Mouse (Mus musculus) 416B (cell line): ENCODE results near the gene Ptprh.
A peak's percentile ranks its signal among the peaks of the same experiment; 100 is the strongest.

Experiments used
- DNase-seq: peaks from one replicate; pipeline ENCODE4 v3.0.0; 2011; ENCODE audit warnings: low read depth

Gene Ptprh

GRCm38 (mm10) chr7:4523205-4524130, 80.4 kb downstream of the Ptprh start:
- no peak for DNase-seq

GRCm38 (mm10) chr7:4522292-4522691, 81.5 kb downstream of the Ptprh start:
- DNase-seq, result no peak

GRCm38 (mm10) chr7:4521231-4522003, 82.4 kb downstream of the Ptprh start:
- no peak for DNase-seq

GRCm38 (mm10) chr7:4518487-4518886, 85.4 kb downstream of the Ptprh start:
- peak; percentile 38 for DNase-seq

- peak; percentile 72 for DNase-seq
Measured at GRCm38 (mm10) chr7:4516332-4517050, 87.3 kb downstream of the Ptprh start, which contains the start of gene Tnnt1. Gene Tnnt1, minus strand, starts transcription at chr7:4516382.

GRCm38 (mm10) chr7:4515853-4516252, 88.0 kb downstream of the Ptprh start:
- no peak for DNase-seq

GRCm38 (mm10) chr7:4513829-4514712, 89.8 kb downstream of the Ptprh start:
- DNase-seq, result no peak

GRCm38 (mm10) chr7:4513236-4513635, 90.6 kb downstream of the Ptprh start:
- DNase-seq, result peak; percentile 81

- DNase-seq, result no peak
Measured at GRCm38 (mm10) chr7:4511489-4512224, 92.2 kb downstream of the Ptprh start.

GRCm38 (mm10) chr7:4509863-4510608, 93.8 kb downstream of the Ptprh start:
- peak; percentile 79 for DNase-seq

GRCm38 (mm10) chr7:4508739-4509116, 95.1 kb downstream of the Ptprh start:
- peak; percentile 47 for DNase-seq

- DNase-seq, result no peak
Measured at GRCm38 (mm10) chr7:4508062-4508738, 95.6 kb downstream of the Ptprh start.

GRCm38 (mm10) chr7:4507220-4507619, 96.6 kb downstream of the Ptprh start:
- no peak for DNase-seq

- DNase-seq, result peak; percentile 82
Measured at GRCm38 (mm10) chr7:4504646-4505435, 99.0 kb downstream of the Ptprh start.

- no peak for DNase-seq
Measured at GRCm38 (mm10) chr7:4503858-4504257, 100.0 kb downstream of the Ptprh start.

- DNase-seq, result no peak
Measured at GRCm38 (mm10) chr7:4503100-4503499, 100.7 kb downstream of the Ptprh start.

GRCm38 (mm10) chr7:4502421-4503090, 101.3 kb downstream of the Ptprh start:
- peak; percentile 91 for DNase-seq
